Mouse (Mus musculus): ENCODE results near the gene Srprb. TPM values are rescaled to one million over a fixed set of nuclear protein-coding genes. Genes with fewer than 3 reads are reported as not detected.
A peak's percentile ranks its signal among the peaks of the same experiment; 100 is the strongest.

Srprb gene
- polyA plus RNA-seq, 1 experiment from 2014 or later, result 65.5 TPM

DNA sequence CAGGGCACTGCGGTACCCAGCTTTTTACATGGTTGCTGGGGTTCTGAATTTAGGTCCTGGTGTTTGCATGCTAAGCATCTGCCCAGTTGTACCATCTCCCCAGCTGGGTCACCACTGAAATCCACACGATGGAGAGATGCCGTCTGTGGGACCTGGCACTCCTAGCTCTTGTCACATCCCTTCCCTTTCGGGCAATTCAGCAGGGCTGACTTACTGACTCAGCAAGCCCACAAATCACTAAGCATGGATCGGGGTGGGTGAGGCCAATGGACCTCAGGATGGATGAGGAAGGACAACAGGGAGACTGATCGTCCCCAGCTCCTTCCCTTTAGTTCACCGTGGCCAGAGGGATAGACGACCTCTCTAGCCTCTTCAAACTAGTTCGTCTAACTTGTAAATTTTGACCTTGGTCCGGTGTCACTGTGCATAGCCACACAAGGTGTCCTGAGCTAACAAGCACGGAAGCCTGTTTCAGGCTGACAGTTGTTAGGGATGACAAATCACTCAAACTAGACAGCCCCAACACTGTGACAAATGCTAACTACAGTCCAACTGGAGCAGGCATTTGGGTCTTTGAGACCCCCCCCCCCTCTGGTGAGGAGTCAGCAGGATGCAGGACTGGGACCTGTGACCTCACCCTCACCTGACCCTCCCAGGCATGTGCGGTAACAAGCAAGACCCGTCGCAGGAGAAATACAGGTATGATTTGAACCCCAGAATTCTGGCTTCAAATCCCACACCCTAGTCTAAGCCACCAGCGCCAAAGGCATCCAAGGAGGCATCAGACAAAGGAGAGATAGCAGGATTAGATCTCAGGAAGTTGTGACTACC is 27.3 kb upstream of the Srprb start:
- no peak overlapping the region for H3K4me2 ChIP-seq
- H3K27me3 ChIP-seq, result no peaks in the 10 kb centered on the region
- WGBS, result 80% methylated on average over 15 of the region's 15 CpGs
- H3K4me1 ChIP-seq, result peaks cover 8% of the 10 kb centered on the region
- H3K36me3 ChIP-seq, result no peaks in the 10 kb centered on the region
- no peak overlapping the region for H3K4me3 ChIP-seq
- no peak for ATAC-seq (ENCODE audit: insufficient number of reproducible peaks, low FRiP score, low TSS enrichment, low read depth)
- no peaks in the 10 kb centered on the region for H3K9me3 ChIP-seq
- H3K27ac ChIP-seq, result no peak overlapping the region
- H3K9ac ChIP-seq, result no peak overlapping the region

DNA sequence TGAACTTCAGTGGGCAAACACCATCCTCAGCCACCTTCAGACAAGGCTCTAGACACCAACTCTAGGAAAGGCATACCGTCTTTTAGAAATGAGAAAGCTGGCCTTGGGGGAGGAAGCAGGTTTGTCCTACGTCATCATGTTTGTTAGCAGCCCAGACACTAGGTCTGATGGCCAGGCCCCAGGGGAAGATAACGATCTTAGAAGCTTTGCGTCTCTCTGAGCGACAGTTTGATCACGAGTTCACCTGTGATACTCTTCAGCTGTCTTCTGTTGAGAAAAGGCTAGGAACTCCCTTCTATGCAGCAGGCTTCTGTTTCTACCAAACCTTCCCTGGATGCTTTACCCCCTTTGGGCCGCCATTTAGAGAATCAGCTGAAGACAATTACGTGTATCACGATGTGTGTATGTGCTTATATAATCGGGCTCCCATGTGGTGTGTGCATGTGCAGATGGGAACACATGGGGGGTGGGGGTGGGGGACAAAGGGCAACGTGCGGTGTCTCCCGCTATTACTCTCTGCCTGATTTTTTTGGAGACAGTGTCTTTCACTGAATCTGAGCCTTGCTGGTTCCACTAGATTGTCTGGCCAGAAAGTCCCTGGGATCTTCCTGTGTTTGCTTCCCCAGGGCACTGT is 26.6 kb upstream of the Srprb start:
- Histone ChIP-seq H3K4me2 (no peak overlapping the region), H3K27ac (no peak overlapping the region), H3K4me1 (peaks cover 4% of the 10 kb centered on the region; the same call in 1 of the 2 replicates), H3K9ac (no peak overlapping the region), H3K27me3 (no peaks in the 10 kb centered on the region), H3K4me3 (no peak overlapping the region), H3K36me3 (no peaks in the 10 kb centered on the region), H3K9me3 (no peaks in the 10 kb centered on the region)
- ATAC-seq (ENCODE audit: insufficient number of reproducible peaks, low FRiP score, low TSS enrichment, low read depth), result no peak
- WGBS, result 72% methylated on average over 13 of the region's 13 CpGs

DNA sequence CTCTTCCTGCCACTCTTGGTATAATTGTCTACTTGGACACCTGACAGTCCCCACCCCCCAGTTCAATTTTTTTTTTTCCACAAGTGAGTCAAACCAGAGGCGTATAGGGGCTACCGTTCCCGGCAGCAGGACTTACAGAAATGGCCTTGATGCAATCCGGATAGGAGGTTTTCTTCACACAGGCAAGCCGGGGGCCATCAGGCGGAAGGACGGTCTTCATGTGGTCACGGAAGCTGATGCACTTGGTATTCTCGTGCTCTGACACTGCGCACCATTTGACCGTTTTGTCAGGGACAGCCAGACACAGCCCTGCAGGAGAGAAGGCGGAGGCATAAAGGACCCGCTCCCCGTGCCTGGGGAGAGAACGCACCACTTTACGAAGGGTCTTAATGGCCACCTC is 25.8 kb upstream of the Srprb start:
- 86% methylated on average over 16 of the region's 16 CpGs for WGBS
- Histone ChIP-seq H3K27ac (no peak overlapping the region), H3K9ac (no peak overlapping the region), H3K4me1 (peaks cover 4% of the 10 kb centered on the region; the same call in 1 of the 2 replicates), H3K36me3 (no peaks in the 10 kb centered on the region), H3K9me3 (no peaks in the 10 kb centered on the region), H3K4me3 (no peak overlapping the region), H3K4me2 (no peak overlapping the region), H3K27me3 (no peaks in the 10 kb centered on the region)
- no peak for ATAC-seq (ENCODE audit: insufficient number of reproducible peaks, low FRiP score, low TSS enrichment, low read depth)

DNA sequence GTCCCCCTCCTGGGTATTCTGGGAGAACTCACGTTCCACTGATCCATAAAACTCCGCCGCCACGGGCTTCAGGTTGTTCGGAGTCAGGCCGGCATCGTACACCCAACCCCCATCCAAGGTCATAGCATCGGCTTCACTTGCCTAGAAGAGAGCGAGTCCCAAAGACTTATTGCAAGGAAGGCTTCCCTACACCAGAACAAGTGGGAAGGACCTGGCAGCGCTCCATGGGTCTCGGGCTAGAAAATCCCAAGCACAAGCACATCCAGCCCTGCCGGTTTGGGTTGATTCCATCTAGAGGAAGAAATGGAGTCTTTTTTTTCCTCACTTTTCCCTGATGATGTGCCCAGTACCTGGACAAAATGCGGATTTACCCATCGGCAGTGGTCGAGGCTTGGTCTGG is 24.9 kb upstream of the Srprb start:
- H3K4me3 ChIP-seq, result no peak overlapping the region
- no peak overlapping the region for H3K27ac ChIP-seq
- no peaks in the 10 kb centered on the region for H3K27me3 ChIP-seq
- no peak for ATAC-seq (ENCODE audit: insufficient number of reproducible peaks, low FRiP score, low TSS enrichment, low read depth)
- no peak overlapping the region for H3K9ac ChIP-seq
- no peak overlapping the region for H3K4me2 ChIP-seq
- WGBS, result 83% methylated on average over 15 of the region's 15 CpGs
- H3K9me3 ChIP-seq, result no peaks in the 10 kb centered on the region
- H3K4me1 ChIP-seq, result peaks cover 4% of the 10 kb centered on the region; the same call in 1 of the 2 replicates
- no peaks in the 10 kb centered on the region for H3K36me3 ChIP-seq

DNA sequence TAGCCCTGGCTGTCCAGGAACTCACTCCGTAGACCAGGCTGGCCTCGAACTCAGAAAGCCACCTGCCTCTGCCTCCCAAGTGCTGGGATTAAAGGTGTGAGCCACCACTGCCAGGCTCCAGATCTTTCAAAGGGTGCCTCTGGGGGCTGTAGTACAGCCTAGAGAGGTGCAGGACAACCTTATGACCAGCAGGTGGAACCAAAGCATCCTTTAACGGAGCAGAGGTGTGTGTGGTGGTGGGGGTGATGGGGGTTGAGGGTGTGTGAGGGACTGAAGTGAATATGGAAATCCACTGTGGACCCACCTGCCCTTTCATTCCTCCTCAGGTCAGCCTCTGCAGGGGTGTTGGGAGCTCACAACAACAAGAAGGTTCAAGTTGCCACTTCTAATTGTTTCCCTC is 23.5 kb upstream of the Srprb start:
- Histone ChIP-seq H3K27me3 (no peaks in the 10 kb centered on the region), H3K36me3 (no peaks in the 10 kb centered on the region), H3K9ac (no peak overlapping the region), H3K4me2 (no peak overlapping the region), H3K9me3 (no peaks in the 10 kb centered on the region), H3K4me1 (peaks cover 2% of the 10 kb centered on the region; the same call in 1 of the 2 replicates), H3K27ac (no peak overlapping the region), H3K4me3 (no peak overlapping the region)
- 68% methylated on average over 3 of the region's 3 CpGs for WGBS
- no peak for ATAC-seq (ENCODE audit: insufficient number of reproducible peaks, low FRiP score, low TSS enrichment, low read depth)

DNA sequence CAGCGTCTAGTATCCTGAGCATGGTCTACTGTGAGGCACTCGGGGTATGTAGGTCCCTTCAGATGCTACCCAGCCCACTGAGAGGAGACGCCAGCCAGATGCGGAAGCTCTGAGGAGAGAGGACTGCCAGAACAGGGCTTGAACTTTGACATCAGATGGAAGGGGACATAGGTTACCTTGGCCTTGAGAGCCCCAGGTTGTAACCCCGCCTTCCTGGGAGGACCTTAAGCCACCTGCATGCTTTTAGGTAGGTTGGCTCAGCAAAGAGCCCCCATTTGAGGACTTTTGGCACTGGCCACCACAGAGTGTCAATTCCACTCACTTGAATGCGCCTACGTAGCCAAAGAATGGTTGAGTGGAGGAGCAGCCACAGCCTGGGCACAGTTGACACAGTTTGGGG is 22.8 kb upstream of the Srprb start:
- H3K27me3 ChIP-seq, result no peaks in the 10 kb centered on the region
- no peak overlapping the region for H3K27ac ChIP-seq
- no peak overlapping the region for H3K9ac ChIP-seq
- no peak overlapping the region for H3K4me3 ChIP-seq
- H3K4me1 ChIP-seq, result no peaks in the 10 kb centered on the region
- ATAC-seq (ENCODE audit: insufficient number of reproducible peaks, low FRiP score, low TSS enrichment, low read depth), result no peak
- WGBS, result 92% methylated on average over 7 of the region's 7 CpGs
- H3K9me3 ChIP-seq, result no peaks in the 10 kb centered on the region
- H3K4me2 ChIP-seq, result no peak overlapping the region
- no peaks in the 10 kb centered on the region for H3K36me3 ChIP-seq

DNA sequence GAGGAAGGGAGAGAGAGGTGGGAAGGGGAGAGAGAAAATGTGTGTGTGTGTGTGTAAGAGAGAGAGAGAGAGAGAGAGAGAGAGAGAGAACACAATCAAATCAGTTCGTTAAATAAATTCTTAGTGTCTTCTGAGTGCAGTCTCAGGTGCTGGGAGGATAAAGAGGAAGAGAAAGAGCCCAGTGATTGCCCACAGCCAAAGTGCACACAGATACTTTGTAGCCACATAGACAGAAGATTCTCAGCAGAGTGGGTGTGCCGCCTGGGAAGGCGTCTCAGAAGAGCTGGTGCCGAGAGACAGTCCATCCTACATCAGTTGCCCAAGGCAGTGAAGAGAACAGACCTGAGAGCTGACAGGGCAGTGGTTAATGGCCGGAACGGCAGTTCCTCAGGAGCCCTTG is 12.3 kb upstream of the Srprb start:
- H3K27me3 ChIP-seq, result no peaks in the 10 kb centered on the region
- no peak overlapping the region for H3K4me3 ChIP-seq
- H3K36me3 ChIP-seq, result no peaks in the 10 kb centered on the region
- 78% methylated on average over 6 of the region's 6 CpGs for WGBS
- H3K9ac ChIP-seq, result no peak overlapping the region
- no peak overlapping the region for H3K4me2 ChIP-seq
- H3K4me1 ChIP-seq, result no peaks in the 10 kb centered on the region
- no peak overlapping the region for H3K27ac ChIP-seq
- no peaks in the 10 kb centered on the region for H3K9me3 ChIP-seq
- no peak for ATAC-seq (ENCODE audit: insufficient number of reproducible peaks, low FRiP score, low TSS enrichment, low read depth)

DNA sequence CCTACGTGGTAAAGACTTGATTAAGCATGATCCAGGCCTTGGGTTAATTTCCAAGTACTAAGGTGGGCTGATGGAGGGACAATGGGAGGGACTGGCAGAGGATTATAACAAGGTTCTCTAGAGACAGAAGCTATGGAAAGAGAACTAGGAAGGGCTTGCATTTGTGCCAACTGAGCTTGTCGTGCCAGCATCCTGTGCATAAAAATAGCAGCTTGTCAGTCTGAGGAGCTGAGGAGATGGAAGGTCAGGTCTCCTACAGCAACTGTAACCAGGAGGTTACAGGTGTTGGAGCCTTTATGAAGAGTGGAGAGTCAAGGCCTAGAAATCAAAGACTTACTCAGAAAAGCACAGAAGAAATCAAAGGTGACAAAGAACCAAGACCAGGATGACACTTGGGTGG is 11.7 kb upstream of the Srprb start:
- no peak overlapping the region for H3K4me2 ChIP-seq
- no peak overlapping the region for H3K4me3 ChIP-seq
- ATAC-seq (ENCODE audit: insufficient number of reproducible peaks, low FRiP score, low TSS enrichment, low read depth), result no peak
- H3K27ac ChIP-seq, result no peak overlapping the region
- WGBS, result 64% methylated on average over 2 of the region's 2 CpGs
- H3K9ac ChIP-seq, result no peak overlapping the region
- H3K36me3 ChIP-seq, result no peaks in the 10 kb centered on the region
- H3K27me3 ChIP-seq, result no peaks in the 10 kb centered on the region
- no peaks in the 10 kb centered on the region for H3K9me3 ChIP-seq
- H3K4me1 ChIP-seq, result no peaks in the 10 kb centered on the region

DNA sequence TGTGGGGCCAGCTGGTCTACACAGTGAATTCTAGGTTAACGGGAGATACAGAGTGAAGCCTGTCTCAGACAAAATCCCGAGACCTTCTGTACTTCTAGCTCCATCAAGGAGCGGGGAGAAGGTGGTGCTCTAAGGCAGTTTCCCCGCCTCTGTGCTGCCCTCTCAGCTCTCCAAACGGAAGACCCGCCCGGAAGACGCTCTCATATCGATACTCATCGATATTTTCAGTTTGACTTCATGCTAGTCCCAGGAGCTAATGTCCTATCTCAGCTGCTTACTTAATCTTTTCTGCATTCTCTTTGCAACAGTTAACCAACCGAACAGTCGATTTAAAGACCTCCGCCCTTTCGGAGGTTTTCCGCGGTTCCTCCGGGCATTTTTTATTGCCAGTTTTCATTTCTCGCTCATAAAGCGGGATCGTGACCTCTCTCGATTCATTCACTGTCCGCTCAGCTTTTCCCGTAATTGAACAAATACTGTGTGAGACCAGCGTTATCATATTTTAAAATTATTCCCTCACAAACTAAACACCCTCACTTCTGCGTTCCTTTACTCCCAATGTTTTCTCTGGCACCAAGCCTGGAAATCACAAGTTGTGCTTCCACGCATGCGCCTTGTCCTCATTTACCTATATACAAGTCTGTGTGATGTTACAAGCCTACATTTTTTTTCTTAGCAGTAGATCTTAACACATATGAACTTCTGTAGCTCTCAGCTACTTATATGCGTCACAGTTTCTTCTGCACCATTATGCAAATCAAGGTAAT is 10.9 kb upstream of the Srprb start:
- Histone ChIP-seq H3K27me3 (no peaks in the 10 kb centered on the region), H3K9me3 (no peaks in the 10 kb centered on the region), H3K27ac (no peak overlapping the region), H3K4me3 (peak overlapping the region; percentile 31), H3K9ac (no peak overlapping the region), H3K4me2 (peak overlapping the region; percentile 42), H3K36me3 (no peaks in the 10 kb centered on the region), H3K4me1 (no peaks in the 10 kb centered on the region)
- ATAC-seq (ENCODE audit: insufficient number of reproducible peaks, low FRiP score, low TSS enrichment, low read depth), result no peak
- whole genome bisulfite sequencing, result 46% methylated on average over 28 of the region's 28 CpGs

DNA sequence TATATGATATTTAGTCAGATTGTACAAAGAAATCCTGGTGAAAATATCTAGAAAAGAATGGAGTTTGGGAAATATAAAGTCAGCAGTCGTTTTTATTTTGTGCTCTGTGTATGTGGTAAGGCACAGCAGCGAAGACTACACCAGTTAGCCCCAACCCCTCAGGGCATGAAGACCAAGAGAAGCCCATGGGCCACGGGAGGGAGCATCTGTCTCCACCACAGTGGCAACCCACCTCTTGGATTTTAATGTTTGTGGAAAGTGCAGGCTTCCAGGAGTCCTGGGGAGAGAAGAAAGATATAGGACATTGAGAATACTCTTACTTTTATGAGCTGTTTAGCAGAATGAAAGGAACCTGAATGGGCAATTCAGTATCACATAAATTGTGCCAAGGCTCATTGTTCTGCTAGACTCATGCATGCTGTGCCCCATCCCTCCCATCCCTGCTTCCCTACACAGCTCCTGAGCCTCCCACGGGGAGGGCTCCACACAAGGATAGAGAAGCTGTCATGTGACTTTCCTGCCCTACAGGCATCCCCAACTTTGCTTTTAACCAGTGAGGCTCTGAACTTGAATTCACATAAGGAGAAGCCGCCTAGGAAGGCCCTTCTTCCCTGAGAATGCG is 7.0 kb upstream of the Srprb start:
- H3K9ac ChIP-seq, result no peak overlapping the region
- no peak overlapping the region for H3K27ac ChIP-seq
- no peak for ATAC-seq (ENCODE audit: insufficient number of reproducible peaks, low FRiP score, low TSS enrichment, low read depth)
- no peaks in the 10 kb centered on the region for H3K36me3 ChIP-seq
- H3K4me3 ChIP-seq, result no peak overlapping the region
- H3K27me3 ChIP-seq, result no peaks in the 10 kb centered on the region
- H3K4me2 ChIP-seq, result no peak overlapping the region
- H3K4me1 ChIP-seq, result no peaks in the 10 kb centered on the region
- WGBS, result 52% methylated on average over 6 of the region's 6 CpGs
- H3K9me3 ChIP-seq, result no peaks in the 10 kb centered on the region

DNA sequence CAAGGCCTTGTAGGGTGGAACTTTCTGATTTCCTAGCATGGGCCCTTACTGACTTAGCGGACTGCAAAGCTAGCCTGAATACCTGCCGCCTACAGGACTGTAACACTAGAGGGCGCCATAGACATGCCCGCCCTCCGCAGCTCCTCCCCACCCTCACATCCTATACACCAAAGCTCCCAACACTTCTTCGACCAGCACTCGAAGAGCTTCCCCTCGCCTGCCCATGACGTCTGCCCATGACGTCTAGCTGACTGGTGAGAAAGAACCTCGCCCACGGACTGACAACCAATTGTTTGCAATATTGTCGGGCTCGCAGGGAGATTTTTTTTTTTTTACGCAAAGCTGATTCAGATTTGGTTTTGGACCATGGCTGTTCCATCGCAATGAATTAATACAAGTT is 5.9 kb upstream of the Srprb start:
- WGBS, result 9% methylated on average over 16 of the region's 16 CpGs

More for the DNA sequence above, 5.9 kb upstream of the Srprb start:
- no peaks in the 10 kb centered on the region for H3K36me3 ChIP-seq
- H3K9ac ChIP-seq, result no peak overlapping the region
- H3K27ac ChIP-seq, result no peak overlapping the region
- no peaks in the 10 kb centered on the region for H3K4me1 ChIP-seq
- H3K4me3 ChIP-seq, result peak overlapping the region; percentile 22
- H3K27me3 ChIP-seq, result no peaks in the 10 kb centered on the region
- peak; percentile 61; the same call in 1 of the 2 replicates for ATAC-seq (ENCODE audit: insufficient number of reproducible peaks, low FRiP score, low TSS enrichment, low read depth)
- peak overlapping the region; percentile 39 for H3K4me2 ChIP-seq
- no peaks in the 10 kb centered on the region for H3K9me3 ChIP-seq
